Mouse (Mus musculus) Muller cell, postnatal 12 days (primary cell): ENCODE data around the gene Uqcr10.
A peak's percentile ranks its signal among the peaks of the same experiment; 100 is the strongest.

Source experiments
- DNase-seq: peaks from one replicate; pipeline ENCODE4 v3.0.0-alpha.2; 2015; ENCODE audit errors: inconsistent ontology term

The Uqcr10 gene

GRCm38 (mm10) chr11:4675693-4676092 lies 28.4 kb downstream of the Uqcr10 start:
- no peak for DNase-seq

- DNase-seq = no peak
Observed at GRCm38 (mm10) chr11:4675126-4675562, 29.0 kb downstream of the Uqcr10 start.

GRCm38 (mm10) chr11:4674593-4674992 lies 29.5 kb downstream of the Uqcr10 start:
- DNase-seq = peak; percentile 35

- DNase-seq = no peak
Observed at GRCm38 (mm10) chr11:4671736-4672135, 32.4 kb downstream of the Uqcr10 start.

- DNase-seq = no peak
Observed at GRCm38 (mm10) chr11:4662496-4662878, 41.7 kb downstream of the Uqcr10 start.

GRCm38 (mm10) chr11:4661871-4662495 lies 42.2 kb downstream of the Uqcr10 start:
- DNase-seq = no peak

- peak; percentile 73 for DNase-seq
Observed at GRCm38 (mm10) chr11:4661324-4661723, 42.8 kb downstream of the Uqcr10 start.

GRCm38 (mm10) chr11:4660309-4661025 lies 43.7 kb downstream of the Uqcr10 start:
- no peak for DNase-seq

GRCm38 (mm10) chr11:4659818-4660217 lies 44.3 kb downstream of the Uqcr10 start:
- DNase-seq = no peak
